Mouse (Mus musculus) kidney, embryonic 14.5 days (tissue): ENCODE results near the gene Wrap53. TPM values are rescaled to one million over a fixed set of nuclear protein-coding genes. Genes with fewer than 3 reads are reported as not detected.

Experiments used
- ATAC-seq: fragments of 200-750 bp; cut with Nextera tagmentation; 2 replicates; pipeline ENCODE4 v1.8.0; 2017; ENCODE audit warnings: moderate number of reproducible peaks, mild to moderate bottlenecking, moderate TSS enrichment, moderate library complexity; ENCODE audit not compliant: low FRiP score, low TSS enrichment
- H3K27ac ChIP-seq: fragments of 300-500 bp; sonication (generic); 2 replicates; pipeline ENCODE4 v1.5.1; 2014; ENCODE audit warnings: low read depth, mild to moderate bottlenecking, low read length, moderate library complexity, mixed read lengths
- H3K27me3 ChIP-seq: fragments of 300-500 bp; sonication (generic); 2 replicates; pipeline ENCODE4 v1.6.1; 2014; ENCODE audit warnings: mild to moderate bottlenecking, low read length; ENCODE audit not compliant: control insufficient read depth, insufficient read depth
- H3K36me3 ChIP-seq: fragments of 300-500 bp; sonication (generic); 2 replicates; pipeline ENCODE4 v1.6.1; 2014; ENCODE audit warnings: low read length, mixed read lengths; ENCODE audit not compliant: control insufficient read depth, insufficient read depth
- H3K4me1 ChIP-seq: fragments of 300-500 bp; sonication (generic); 2 replicates; pipeline ENCODE4 v1.6.1; 2014; ENCODE audit warnings: low read length, mixed read lengths; ENCODE audit not compliant: control insufficient read depth, insufficient read depth
- H3K4me2 ChIP-seq: fragments of 300-500 bp; sonication (generic); replicated peaks from 2 replicates; pipeline ENCODE4 v1.6.1; 2014; ENCODE audit warnings: low read depth, mild to moderate bottlenecking, low read length
- H3K4me3 ChIP-seq: fragments of 300-500 bp; sonication (generic); 2 replicates; pipeline ENCODE4 v1.5.1; 2014; ENCODE audit warnings: mild to moderate bottlenecking, low read length
- H3K9ac ChIP-seq: fragments of 300-500 bp; sonication (generic); 2 replicates; pipeline ENCODE4 v1.6.1; 2014; ENCODE audit warnings: low read depth, mild to moderate bottlenecking, low read length, moderate library complexity
- H3K9me3 ChIP-seq: fragments of 300-500 bp; sonication (generic); 2 replicates; pipeline ENCODE4 v1.6.1; 2016; ENCODE audit warnings: low read length; ENCODE audit not compliant: control insufficient read depth
- WGBS: fragments of 180-500 bp; shearing (Covaris S2); extraction: QIAGEN DNeasy Blood & Tissue Kit; methylation state at CpG from one replicate; pipeline ENCODE4 v1.1.7; 2014; 5-methylcytosine and 5-hydroxymethylcytosine counted together
- polyA plus RNA-seq: library from polyadenylated mRNA; unstranded; fragments of >200 nt; fragmentation: Nextera tagmentation; extraction: Ambion mirVana; gene quantifications from 2 replicates; pipeline ENCODE4 v1.2.1, GENCODE M21; 2014

Wrap53 gene
- polyA plus RNA-seq, 1 experiment from 2014 or later = 31.9 TPM

- Histone ChIP-seq H3K4me1 (peaks cover 20% of the 10 kb centered on the region), H3K27me3 (peaks cover 7% of the 10 kb centered on the region; the same call in 1 of the 2 replicates), H3K27ac (0 out of 2 replicates have a peak within 1 kb of the TSS, but pooled peaks have one; percentile 4), H3K9me3 (no peaks in the 10 kb centered on the region), H3K4me2 (peak within 1 kb of the TSS; percentile 99), H3K4me3 (peak within 1 kb of the TSS; percentile 62), H3K9ac (peak within 1 kb of the TSS; percentile 63), H3K36me3 (no peaks in the 10 kb centered on the region)
- ATAC-seq = peak; percentile 91
- WGBS = 3% methylated on average over 32 of the region's 32 CpGs
Observed at GRCm38 (mm10) chr11:69605726-69606490, 25.9 kb upstream of the Wrap53 start, which contains the start of gene Atp1b2. Gene Atp1b2 (minus strand): TSS chr11:69605942.

GRCm38 (mm10) chr11:69604795-69605664 is 25.0 kb upstream of the Wrap53 start:
- Histone ChIP-seq H3K27ac (0 out of 2 replicates have a peak overlapping the region, but pooled peaks have one; percentile 4), H3K36me3 (no peaks in the 10 kb centered on the region), H3K27me3 (peaks cover 7% of the 10 kb centered on the region; the same call in 1 of the 2 replicates), H3K9me3 (no peaks in the 10 kb centered on the region), H3K4me3 (peak overlapping the region; percentile 62), H3K9ac (peak overlapping the region; percentile 63), H3K4me1 (peaks cover 29% of the 10 kb centered on the region), H3K4me2 (peak overlapping the region; percentile 99)
- 0% methylated on average over 58 of the region's 73 CpGs for WGBS
- 0 out of 2 replicates have a peak, but pooled peaks have one; percentile 25 for ATAC-seq

GRCm38 (mm10) chr11:69604347-69604746 is 24.3 kb upstream of the Wrap53 start:
- Histone ChIP-seq H3K4me2 (peak overlapping the region; percentile 99), H3K27ac (no peak overlapping the region), H3K36me3 (no peaks in the 10 kb centered on the region), H3K27me3 (peaks cover 7% of the 10 kb centered on the region; the same call in 1 of the 2 replicates), H3K9me3 (no peaks in the 10 kb centered on the region), H3K4me1 (peaks cover 34% of the 10 kb centered on the region), H3K9ac (0 out of 2 replicates have a peak overlapping the region, but pooled peaks have one; percentile 63), H3K4me3 (peak overlapping the region; percentile 62)
- WGBS = 60% methylated on average over 3 of the region's 3 CpGs
- ATAC-seq = no peak

GRCm38 (mm10) chr11:69603516-69603915 is 23.5 kb upstream of the Wrap53 start:
- Histone ChIP-seq H3K9ac (no peak overlapping the region), H3K4me1 (peaks cover 34% of the 10 kb centered on the region), H3K4me2 (no peak overlapping the region), H3K27ac (no peak overlapping the region), H3K4me3 (no peak overlapping the region), H3K36me3 (no peaks in the 10 kb centered on the region), H3K9me3 (no peaks in the 10 kb centered on the region), H3K27me3 (peaks cover 7% of the 10 kb centered on the region; the same call in 1 of the 2 replicates)
- no peak for ATAC-seq
- 69% methylated on average over 8 of the region's 8 CpGs for WGBS

- Histone ChIP-seq H3K27me3 (peaks cover 7% of the 10 kb centered on the region; the same call in 1 of the 2 replicates), H3K36me3 (no peaks in the 10 kb centered on the region), H3K27ac (no peak overlapping the region), H3K4me1 (peaks cover 34% of the 10 kb centered on the region), H3K4me3 (no peak overlapping the region), H3K4me2 (no peak overlapping the region), H3K9ac (no peak overlapping the region), H3K9me3 (no peaks in the 10 kb centered on the region)
- WGBS = 79% methylated on average over 3 of the region's 3 CpGs
- ATAC-seq = no peak
Observed at GRCm38 (mm10) chr11:69601768-69602167, 21.7 kb upstream of the Wrap53 start.

- WGBS = 16% methylated on average over 6 of the region's 6 CpGs
- Histone ChIP-seq H3K9ac (no peak overlapping the region), H3K4me2 (peak overlapping the region; percentile 19; the same call in 1 of the 2 replicates), H3K27me3 (peaks cover 7% of the 10 kb centered on the region; the same call in 1 of the 2 replicates), H3K4me1 (peaks cover 28% of the 10 kb centered on the region), H3K4me3 (no peak overlapping the region), H3K27ac (peak overlapping the region; percentile 87), H3K9me3 (no peaks in the 10 kb centered on the region), H3K36me3 (no peaks in the 10 kb centered on the region)
- ATAC-seq = peak; percentile 51; the same call in 1 of the 2 replicates
Observed at GRCm38 (mm10) chr11:69600098-69600497, 20.0 kb upstream of the Wrap53 start.

GRCm38 (mm10) chr11:69599436-69599835 is 19.4 kb upstream of the Wrap53 start:
- WGBS = 10% methylated on average over 9 of the region's 9 CpGs
- Histone ChIP-seq H3K27me3 (peaks cover 2% of the 10 kb centered on the region; the same call in 1 of the 2 replicates), H3K36me3 (peaks cover 4% of the 10 kb centered on the region; the same call in 1 of the 2 replicates), H3K4me2 (peak overlapping the region; percentile 19; the same call in 1 of the 2 replicates), H3K4me1 (peaks cover 21% of the 10 kb centered on the region), H3K4me3 (no peak overlapping the region), H3K9me3 (no peaks in the 10 kb centered on the region), H3K27ac (peak overlapping the region; percentile 87; the same call in 1 of the 2 replicates), H3K9ac (peak overlapping the region; percentile 28; the same call in 1 of the 2 replicates)
- no peak for ATAC-seq

GRCm38 (mm10) chr11:69594853-69595252 is 14.8 kb upstream of the Wrap53 start:
- peaks cover 35% of the 10 kb centered on the region for H3K36me3 ChIP-seq

More at GRCm38 (mm10) chr11:69594853-69595252, 14.8 kb upstream of the Wrap53 start:
- Histone ChIP-seq H3K4me2 (no peak overlapping the region), H3K4me3 (no peak overlapping the region), H3K9me3 (no peaks in the 10 kb centered on the region), H3K27ac (no peak overlapping the region), H3K4me1 (peaks cover 3% of the 10 kb centered on the region), H3K9ac (no peak overlapping the region), H3K27me3 (no peaks in the 10 kb centered on the region)
- WGBS = 95% methylated on average over 6 of the region's 6 CpGs
- ATAC-seq = no peak
